Mouse (Mus musculus) heart, postnatal 0 days (tissue): ENCODE measurements at regions not wholly inside any gene's neighbourhood (a gene's known extent, or its start where the extent isn't known, plus 50 kb on each side); places are given as distances from the start of the nearest gene placed in this dataset.

Experiments
- CTCF ChIP-seq: IDR thresholded peaks from 2 replicates; pipeline ENCODE4 v1.5.1; 2016; ENCODE audit warnings: antibody characterized with exemption, control low read depth, low read depth
- EP300 ChIP-seq: IDR thresholded peaks from 2 replicates; pipeline ENCODE4 v1.6.1; 2016; ENCODE audit warnings: antibody characterized with exemption, low read depth

GRCm38 (mm10) chr6:84514623-84515022 lies 79.1 kb downstream of the Cyp26b1 start:
- TF ChIP-seq CTCF (no peak), EP300 (no peak)
